Mouse (Mus musculus) brain, embryonic 18.5 days (tissue): Measurements from ENCODE around the gene Psmd8.

Source experiments
- DNase-seq: peaks from one replicate; pipeline ENCODE4 v3.0.0-alpha.2; 2012; ENCODE audit warnings: low read depth, low spot score

Gene Psmd8

DNA sequence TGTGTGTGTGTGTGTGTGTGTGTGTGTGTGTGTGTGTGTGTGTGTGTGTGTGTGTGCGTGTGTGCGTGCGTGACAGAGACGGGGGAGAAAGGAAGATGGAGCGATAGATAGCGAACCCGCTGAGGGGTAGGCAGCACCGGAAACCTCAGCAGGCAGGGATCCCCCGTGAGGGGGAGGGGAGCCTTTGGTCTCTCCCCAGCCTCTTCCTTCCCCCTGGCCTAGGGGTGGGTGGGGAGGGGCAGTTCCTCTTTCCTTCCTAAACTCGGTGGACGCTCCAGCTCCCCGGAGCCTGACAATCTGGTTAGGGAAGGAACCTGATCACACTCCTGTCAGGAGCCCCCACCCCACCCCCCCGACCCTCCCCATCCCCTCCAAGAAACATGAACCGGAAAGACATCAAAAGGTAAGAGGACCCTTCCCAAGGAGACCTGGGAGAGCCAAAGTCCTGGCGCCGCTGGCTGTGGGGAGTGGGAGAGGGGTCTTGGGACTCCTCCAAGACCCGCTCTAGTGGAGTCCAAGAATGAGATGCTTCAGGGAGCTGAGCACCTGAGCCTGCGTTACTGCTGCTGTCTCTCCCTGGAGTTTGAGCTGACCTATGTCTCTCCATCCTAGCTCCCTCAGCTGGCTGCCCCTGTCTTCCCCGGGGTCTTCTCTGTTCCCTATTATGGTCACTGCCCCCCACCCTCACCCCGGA is 45.7 kb downstream of the Psmd8 start, which contains the start of gene Rasgrp4:
Rasgrp4 (plus strand) TSS at position 159 of the 694 bp plus-strand sequence.
- DNase-seq = no peak

DNA sequence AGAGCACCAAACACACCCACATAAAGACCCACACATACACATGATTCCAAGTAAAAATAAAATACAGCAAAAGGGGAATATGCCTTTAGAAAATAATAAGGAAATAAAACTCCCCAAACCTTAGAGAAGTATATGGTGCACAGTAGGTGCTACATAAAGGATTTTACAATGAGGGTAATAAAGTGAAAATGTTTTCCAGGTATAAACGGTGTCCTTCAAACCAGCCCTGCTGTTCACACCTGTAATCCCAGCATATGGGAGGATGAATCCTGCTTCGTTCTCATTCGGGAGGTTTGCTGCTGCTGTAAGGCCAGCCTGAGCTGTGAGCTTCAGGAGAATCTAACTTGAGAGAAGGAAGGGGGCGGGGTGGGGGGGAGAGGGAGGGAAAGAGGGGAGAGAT is 46.3 kb downstream of the Psmd8 start:
- DNase-seq = no peak

GRCm38 (mm10) chr7:29128725-29129124 is 51.8 kb downstream of the Psmd8 start:
- no peak for DNase-seq

DNA sequence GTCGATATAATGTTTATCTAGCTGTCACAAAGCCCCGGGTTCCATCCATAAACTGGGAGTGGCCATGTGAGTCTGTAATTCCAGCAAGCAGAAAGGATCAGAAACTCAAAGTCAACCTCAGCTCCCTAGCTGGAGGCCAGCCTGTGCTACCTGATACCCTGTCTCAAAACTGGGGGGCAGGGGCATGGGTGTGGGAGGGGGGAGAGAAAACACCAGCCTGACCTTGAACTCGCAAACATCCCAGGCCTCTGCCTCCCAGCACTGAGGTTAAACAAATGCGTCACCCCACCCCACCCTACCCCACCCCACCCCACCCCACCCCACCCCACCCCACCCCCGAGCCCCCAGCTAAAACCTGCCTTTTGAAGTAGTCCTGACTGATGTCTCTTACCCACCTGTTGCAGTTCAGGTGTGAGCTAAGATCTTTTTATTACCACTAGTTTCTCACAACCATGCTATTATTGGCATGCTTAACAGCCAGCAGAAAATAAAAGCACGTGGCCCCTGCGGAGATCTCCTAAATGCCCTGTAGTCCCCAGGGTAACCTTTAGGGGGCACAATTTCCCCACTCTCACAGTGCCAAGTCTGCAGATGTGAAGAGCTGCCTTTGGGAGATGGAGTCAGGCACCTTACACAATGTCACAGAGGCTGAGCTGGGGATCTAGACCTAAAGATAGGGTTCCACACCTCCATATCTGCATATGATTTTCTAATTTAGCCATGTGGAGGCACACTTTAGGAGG is 54.2 kb downstream of the Psmd8 start:
- DNase-seq = no peak

DNA sequence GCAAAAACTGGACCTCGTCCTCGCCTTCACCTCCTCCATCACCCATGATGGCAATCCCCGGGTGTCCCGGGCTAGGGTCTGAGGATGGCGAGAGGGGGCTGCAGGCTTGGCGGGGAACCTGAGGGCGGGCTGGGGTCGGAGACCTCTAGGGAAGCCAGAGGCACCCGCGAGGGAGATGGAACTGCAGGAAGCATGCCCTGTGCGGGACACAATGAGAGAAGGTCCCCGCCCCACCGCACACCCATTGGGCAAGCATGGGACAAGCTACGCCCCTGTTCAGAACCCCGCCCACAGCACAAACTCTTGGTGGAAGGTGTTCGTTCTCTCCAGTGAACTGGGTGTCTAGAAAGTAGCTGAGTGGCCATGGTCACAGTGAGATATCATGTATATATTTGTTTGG is 55.5 kb downstream of the Psmd8 start, which contains the start of gene Ryr1:
Ryr1 (minus strand) TSS at position 210 of the 400 bp plus-strand sequence.
- DNase-seq = no peak
